Mouse (Mus musculus) MEL (cell line): Measurements from ENCODE around the gene Trmt2a.

ENCODE experiments used
- CHD2 ChIP-seq: IDR thresholded peaks from 2 replicates; pipeline ENCODE4 v1.6.1; 2011; ENCODE audit warnings: low read length, improper control_type of control experiment
- CTCF ChIP-seq, 3 experiments: IDR thresholded peaks in 2 of 3; conservative IDR thresholded peaks in 1 of 3; 2 replicates each; pipeline ENCODE4 v1.5.1; 2011 to 2012; ENCODE audit warnings: low read length in 3 of 3, low read depth in 2 of 3, mild to moderate bottlenecking in 2 of 3, improper control_type of control experiment in 1 of 3, inconsistent platforms in 1 of 3, mixed read lengths in 1 of 3, moderate library complexity in 1 of 3; ENCODE audit not compliant: control insufficient read depth in 1 of 3, insufficient read depth in 1 of 3, poor library complexity in 1 of 3, severe bottlenecking in 1 of 3
- E2F4 ChIP-seq: IDR thresholded peaks from 2 replicates; pipeline ENCODE4 v1.6.1; 2011; ENCODE audit warnings: low read depth, low read length, improper control_type of control experiment, borderline replicate concordance
- ETS1 ChIP-seq: IDR thresholded peaks from 2 replicates; pipeline ENCODE4 v1.6.1; 2012; ENCODE audit warnings: low read depth, mild to moderate bottlenecking, inconsistent platforms, low read length, improper control_type of control experiment, moderate library complexity
- HCFC1 ChIP-seq: IDR thresholded peaks from 2 replicates; pipeline ENCODE4 v1.6.1; 2012; ENCODE audit warnings: low read depth, mild to moderate bottlenecking, inconsistent platforms, low read length, improper control_type of control experiment, moderate library complexity
- MAX ChIP-seq: IDR thresholded peaks from 2 replicates; pipeline ENCODE4 v1.6.1; 2011; ENCODE audit warnings: low read length, improper control_type of control experiment
- NELFE ChIP-seq: IDR thresholded peaks from 2 replicates; pipeline ENCODE4 v1.6.1; 2011; ENCODE audit warnings: low read depth, low read length, improper control_type of control experiment
- NRF1 ChIP-seq: IDR thresholded peaks from 2 replicates; pipeline ENCODE4 v1.6.1; 2014; ENCODE audit warnings: low read depth, mild to moderate bottlenecking, inconsistent platforms, low read length, improper control_type of control experiment, moderate library complexity; ENCODE audit not compliant: poor library complexity, insufficient read depth, severe bottlenecking
- POLR2A ChIP-seq, 2 experiments: IDR thresholded peaks; 2 replicates each; pipeline ENCODE4 v1.6.1; 2011 to 2012; ENCODE audit warnings: low read length in 2 of 2, mild to moderate bottlenecking in 2 of 2, control low read depth in 1 of 2, improper control_type of control experiment in 1 of 2, low read depth in 1 of 2, moderate library complexity in 1 of 2; ENCODE audit not compliant: control insufficient read depth in 1 of 2, insufficient read depth in 1 of 2, poor library complexity in 1 of 2
- RAD21 ChIP-seq: IDR thresholded peaks from 2 replicates; pipeline ENCODE4 v1.6.1; 2011; ENCODE audit warnings: mild to moderate bottlenecking, low read depth, low read length, improper control_type of control experiment
- ZKSCAN1 ChIP-seq: IDR thresholded peaks from 2 replicates; pipeline ENCODE4 v1.6.1; 2012; ENCODE audit warnings: low read depth, mild to moderate bottlenecking, inconsistent platforms, low read length, improper control_type of control experiment, moderate library complexity
- ZMIZ1 ChIP-seq: IDR thresholded peaks from 2 replicates; pipeline ENCODE4 v1.6.1; 2012; ENCODE audit warnings: low read depth, mild to moderate bottlenecking, inconsistent platforms, low read length, improper control_type of control experiment, moderate library complexity

- TF ChIP-seq RAD21 = no peak
- no peak for TF ChIP-seq NELFE
- no peak for TF ChIP-seq CTCF (IDR thresholded peaks at IDR 0.05 in 2 of 3, conservative IDR thresholded peaks at IDR 0.05 in 1 of 3; ENCODE audit: control insufficient read depth in 1 of 3, insufficient read depth in 1 of 3, low read depth in 2 of 3, low read length in 3 of 3, poor library complexity in 1 of 3, severe bottlenecking in 1 of 3)
- no peak for TF ChIP-seq ZKSCAN1
- TF ChIP-seq CHD2 = no peak
- TF ChIP-seq POLR2A (IDR thresholded peaks at IDR 0.05; ENCODE audit: control insufficient read depth in 1 of 2, insufficient read depth in 1 of 2, low read depth in 1 of 2, low read length in 2 of 2, poor library complexity in 1 of 2) = peak in 1 of 2 experiments; percentile 14; a peak in 1 of 4 replicates
- no peak for TF ChIP-seq ETS1
- TF ChIP-seq NRF1 = no peak
- peak; percentile 47; the same call in 1 of the 2 replicates for TF ChIP-seq ZMIZ1
- TF ChIP-seq E2F4 = no peak
- TF ChIP-seq MAX = no peak
- TF ChIP-seq HCFC1 = no peak
Measured at GRCm38 (mm10) chr16:18250828-18251790, 2.6 kb downstream of the Trmt2a start.
